Mouse (Mus musculus): Measurements from ENCODE around the gene Hook2. TPM values are rescaled to one million over a fixed set of nuclear protein-coding genes. Genes with fewer than 3 reads are reported as not detected.
A peak's percentile ranks its signal among the peaks of the same experiment; 100 is the strongest.

Gene Hook2
- total RNA-seq, 2 experiments from 2014 or later, result 7.6 to 9.0 TPM

GRCm38 (mm10) chr8:85027922-85028321, 37.5 kb downstream of the Hook2 start:
- no peak for DNase-seq (ENCODE audit: low spot score in 2 of 2)

- DNase-seq (ENCODE audit: low spot score in 2 of 2), result no peak
These were observed 38.9 kb downstream of the Hook2 start for GRCm38 (mm10) chr8:85029271-85029670.

GRCm38 (mm10) chr8:85032622-85033311, 42.4 kb downstream of the Hook2 start:
- DNase-seq (ENCODE audit: low spot score in 2 of 2), result no peak

DNA sequence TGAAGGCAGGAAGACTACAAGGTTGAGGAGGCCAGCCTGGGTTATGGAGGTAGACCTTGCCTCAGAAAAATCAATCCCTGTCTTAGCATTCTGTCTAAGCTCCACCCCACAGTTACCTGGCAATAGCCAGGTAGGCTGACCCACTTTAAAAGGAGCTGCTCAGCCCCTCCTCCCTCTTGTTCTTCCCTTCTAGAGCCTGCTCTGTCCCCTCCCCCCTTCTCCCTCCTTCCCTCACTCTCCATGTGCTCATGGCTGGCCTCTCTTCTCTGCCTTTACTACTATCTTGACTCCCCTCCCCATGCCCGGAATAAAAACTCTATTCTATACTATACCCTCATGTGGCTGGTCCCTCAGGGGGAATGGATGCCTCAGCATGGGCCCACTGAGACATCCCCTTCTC, 43.5 kb downstream of the Hook2 start:
- no peak for DNase-seq (ENCODE audit: low spot score in 2 of 2)

- DNase-seq (ENCODE audit: low spot score in 2 of 2), result peak; percentile 43 to 81
These were observed 44.4 kb downstream of the Hook2 start for GRCm38 (mm10) chr8:85034764-85035163.

- no peak for DNase-seq (ENCODE audit: low spot score in 2 of 2)
These were observed 44.8 kb downstream of the Hook2 start for GRCm38 (mm10) chr8:85035165-85035727.

DNA sequence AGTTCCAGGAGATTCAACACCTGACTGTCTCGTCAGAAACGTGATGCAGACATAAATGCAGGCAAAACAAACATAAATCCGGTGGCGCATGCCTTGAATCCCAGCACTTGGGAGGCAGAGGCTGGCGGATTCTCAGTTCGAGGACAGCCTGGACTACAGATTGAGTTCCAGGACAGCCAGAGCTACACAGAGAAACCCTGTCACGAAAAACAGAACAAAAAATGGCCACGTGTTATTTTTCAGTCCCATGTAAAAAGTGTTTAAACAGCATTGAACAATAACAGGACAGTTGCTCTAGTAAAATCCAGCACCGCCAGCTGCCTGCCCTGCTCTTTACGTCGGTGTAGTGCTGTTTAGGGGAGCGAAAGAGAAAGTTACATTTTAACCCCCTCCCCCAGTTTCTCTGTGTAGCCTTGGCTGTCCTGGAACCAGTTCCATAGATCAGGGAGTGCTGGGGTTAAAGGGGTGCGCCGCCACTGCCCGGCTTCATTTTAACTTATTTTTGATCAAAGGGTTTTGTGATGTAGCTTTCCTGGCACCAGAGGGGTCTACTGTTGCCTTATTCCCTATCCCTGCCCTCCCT, 45.4 kb downstream of the Hook2 start:
- peak in 1 of 2 experiments; percentile 43 for DNase-seq (ENCODE audit: low spot score in 2 of 2)

GRCm38 (mm10) chr8:85036381-85036717, 45.9 kb downstream of the Hook2 start:
- no peak for DNase-seq (ENCODE audit: low spot score in 2 of 2)

DNA sequence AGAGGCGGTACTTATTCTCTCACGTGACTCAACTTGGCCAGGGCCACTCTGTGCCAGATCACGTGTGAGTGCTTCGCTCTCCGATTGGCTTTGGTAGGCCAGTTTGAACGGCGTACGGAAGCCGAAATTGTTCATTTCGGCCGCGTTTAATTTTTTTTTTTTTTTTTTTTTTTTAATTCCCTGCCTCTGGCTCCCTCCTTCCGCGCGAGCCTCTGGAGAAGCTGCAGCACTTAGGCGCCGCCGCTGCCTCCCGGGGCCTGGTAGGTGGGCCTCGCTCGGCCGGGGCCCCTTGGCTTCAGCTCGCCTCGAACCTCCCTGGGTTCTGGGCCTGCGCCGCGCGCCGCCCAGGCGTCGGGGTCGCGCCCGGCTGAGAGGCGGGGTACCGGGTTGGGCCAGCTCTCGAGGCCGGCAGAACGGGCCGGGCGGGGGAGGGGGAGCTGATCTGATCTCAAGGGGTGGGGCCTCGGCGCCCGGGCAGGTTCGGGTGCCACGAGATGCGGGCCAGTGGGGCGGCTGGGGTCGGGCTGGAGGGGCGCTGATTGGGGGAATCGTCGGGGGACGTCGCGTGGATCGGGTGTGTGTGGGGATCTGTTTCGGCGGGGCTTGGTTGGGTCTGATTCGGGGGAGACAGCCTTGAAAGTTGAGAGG, 46.4 kb downstream of the Hook2 start, which contains the start of gene Tnpo2:
TSS of gene Tnpo2 (plus strand) at position 198 of the 648 bp plus-strand sequence.
- DNase-seq (ENCODE audit: low spot score in 2 of 2), result peak; percentile 87 to 96

DNA sequence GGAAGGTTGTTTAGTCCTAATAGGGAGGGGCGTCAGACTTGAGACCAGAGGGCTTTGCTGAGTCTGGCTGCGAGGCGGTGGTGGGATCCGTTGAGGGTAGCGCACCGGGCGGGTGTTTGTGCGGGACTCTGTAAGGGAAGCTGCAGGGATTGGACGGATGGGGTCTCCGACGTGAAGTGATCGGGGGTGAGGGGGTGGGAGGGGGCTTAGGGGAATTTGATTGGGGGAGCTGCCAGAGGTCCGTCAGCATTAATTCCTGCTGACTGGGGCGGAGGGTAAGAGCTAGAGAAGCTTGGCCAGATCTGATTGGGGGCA, 46.9 kb downstream of the Hook2 start:
- DNase-seq (ENCODE audit: low spot score in 2 of 2), result no peak

DNA sequence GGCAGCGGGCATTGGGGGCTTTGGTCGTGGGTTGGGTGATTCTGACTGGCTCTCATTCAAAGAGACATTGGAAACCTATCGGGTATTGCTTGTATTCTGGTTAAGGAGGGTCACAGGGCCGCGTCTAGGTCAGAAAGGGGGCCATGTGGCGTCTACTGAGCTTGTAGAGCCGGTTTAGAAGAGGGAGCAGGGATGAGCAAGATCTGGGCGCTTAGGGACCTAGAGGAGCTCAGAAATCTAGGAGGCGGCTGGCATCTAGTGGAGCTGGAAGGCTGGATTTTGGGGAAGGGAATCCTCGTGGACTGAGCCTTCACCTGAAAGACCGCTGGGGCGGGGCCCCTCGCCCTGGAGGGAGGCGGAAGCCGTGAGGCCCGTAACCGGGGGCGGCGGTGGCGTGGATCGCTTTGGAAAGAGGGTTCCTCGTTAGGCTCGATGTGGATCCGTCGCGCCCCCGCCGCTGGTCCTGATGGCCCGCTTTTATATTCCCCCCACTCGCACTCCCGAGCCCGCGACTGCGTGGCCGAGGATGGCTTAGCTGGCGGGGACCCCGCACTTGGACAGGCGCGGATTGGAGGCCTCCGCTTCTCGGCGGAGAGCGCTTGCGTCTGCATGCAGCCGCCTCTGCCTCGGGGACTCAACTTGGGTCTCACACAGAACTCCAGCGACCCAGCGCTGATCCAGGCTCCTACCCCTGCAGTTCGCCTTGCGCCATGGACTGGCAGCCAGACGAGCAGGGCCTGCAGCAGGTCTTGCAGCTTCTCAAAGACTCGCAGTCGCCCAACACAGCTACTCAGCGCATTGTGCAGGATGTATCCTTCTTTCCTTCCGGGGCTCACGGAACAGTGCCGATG, 47.5 kb downstream of the Hook2 start:
- peak; percentile 46 for DNase-seq (ENCODE audit: low spot score in 2 of 2)

DNA sequence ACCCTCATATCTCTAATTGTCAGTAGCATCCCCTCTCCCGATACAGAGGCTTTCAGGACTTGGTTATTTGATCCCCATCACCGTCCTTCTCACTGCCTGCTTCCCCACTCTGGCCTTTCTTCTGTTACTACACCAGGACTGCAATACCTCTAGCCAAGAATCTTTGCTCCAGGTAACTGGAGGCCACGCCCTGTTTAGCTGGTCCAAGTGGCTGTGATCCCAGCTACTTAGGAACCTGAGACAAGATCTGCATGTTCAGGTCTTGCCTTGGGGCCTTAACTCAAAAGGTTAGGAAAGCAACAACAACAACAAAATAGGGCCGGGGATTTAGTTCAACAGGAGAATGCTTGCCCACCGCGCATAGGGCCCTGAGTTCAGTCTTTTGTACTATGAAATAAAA, 53.2 kb downstream of the Hook2 start:
- DNase-seq (ENCODE audit: low spot score in 2 of 2), result no peak

Other genes starting within 250 kb of the Hook2 start
- 100 to 1,000 TPM; 519 to 562 TPM for gene Nfix, start 190.3 kb upstream of the Hook2 start, total RNA-seq (2021)
- 1 to 10 TPM; 7.4 to 8.6 TPM for gene Dand5, start 167.8 kb upstream of the Hook2 start, total RNA-seq (2021)
- 10 to 100 TPM; 19.4 to 20.4 TPM for gene Gadd45gip1, start 159.1 kb upstream of the Hook2 start, total RNA-seq (2021)
- gene Rad23a, start 149.9 kb upstream of the Hook2 start, total RNA-seq (2021), result 10 to 100 TPM; 59.4 to 64.8 TPM
- 100 to 1,000 TPM; 453 to 590 TPM for gene Calr, start 143.7 kb upstream of the Hook2 start, total RNA-seq (2021)
- gene Farsa, start 133.6 kb upstream of the Hook2 start, total RNA-seq (2021), result 10 to 100 TPM; 55.3 to 58.4 TPM
- 10 to 100 TPM; 21.4 to 24.5 TPM for gene Syce2, start 118.5 kb upstream of the Hook2 start, total RNA-seq (2021)
- gene Gcdh, start 96.7 kb upstream of the Hook2 start, total RNA-seq (2021), result 10 to 100 TPM; 35.0 to 35.6 TPM
- not detected for gene Klf1, start 88.7 kb upstream of the Hook2 start, total RNA-seq (2021)
- 1 to 10 TPM; 4.0 TPM for gene Dnase2a, start 82.0 kb upstream of the Hook2 start, total RNA-seq (2021)
- 100 to 1,000 TPM; 127 to 140 TPM for gene Mast1, start 53.2 kb upstream of the Hook2 start, total RNA-seq (2021)
- gene Rtbdn, start 43.6 kb upstream of the Hook2 start, total RNA-seq (2021), result 1 to 10 TPM; 1.5 to 1.8 TPM
- gene Gm49661, start 21.2 kb upstream of the Hook2 start, total RNA-seq (2021), result not detected
- 100 to 1,000 TPM; 417 to 431 TPM for gene Prdx2, start 21.0 kb upstream of the Hook2 start, total RNA-seq (2021)
- gene Rnaseh2a, start 20.8 kb upstream of the Hook2 start, total RNA-seq (2021), result 10 to 100 TPM; 34.3 to 34.4 TPM
- 10 to 100 TPM; 45.5 to 54.7 TPM for gene Junb, start 11.9 kb upstream of the Hook2 start, total RNA-seq (2021)
- gene Best2, start 23.9 kb downstream of the Hook2 start, total RNA-seq (2021), result not detected
- 100 to 1,000 TPM; 108 to 115 TPM for gene Asna1, start 34.7 kb downstream of the Hook2 start, total RNA-seq (2021)
- gene Trir, start 36.2 kb downstream of the Hook2 start, total RNA-seq (2021), result 100 to 1,000 TPM; 136 to 150 TPM
- gene Tnpo2, start 46.3 kb downstream of the Hook2 start, total RNA-seq (2021), result 100 to 1,000 TPM; 150 to 152 TPM
- 10 to 100 TPM; 36.2 to 41.4 TPM for gene Fbxw9, start 69.5 kb downstream of the Hook2 start, total RNA-seq (2021)
- not detected for gene Gm5741, start 77.4 kb downstream of the Hook2 start, total RNA-seq (2021)
- 10 to 100 TPM; 63.8 to 67.4 TPM for gene Dhps, start 81.2 kb downstream of the Hook2 start, total RNA-seq (2021)
- gene Wdr83os, start 90.1 kb downstream of the Hook2 start, total RNA-seq (2021), result 10 to 100 TPM; 57.5 to 61.5 TPM
- 10 to 100 TPM; 26.3 to 34.6 TPM for gene Wdr83, start 90.7 kb downstream of the Hook2 start, total RNA-seq (2021)
- 10 to 100 TPM; 39.6 to 42.7 TPM for gene Man2b1, start 92.7 kb downstream of the Hook2 start, total RNA-seq (2021)
- gene Zfp791, start 132.5 kb downstream of the Hook2 start, total RNA-seq (2021), result 1 to 10 TPM; 5.6 to 5.8 TPM
- not detected for gene Cks1brt, start 161.3 kb downstream of the Hook2 start, total RNA-seq (2021)
- not detected for gene Olfr371, start 235.4 kb downstream of the Hook2 start, total RNA-seq (2021)